ENCODE assay signal across 22 mouse cellular contexts in the genomic region with DNA sequence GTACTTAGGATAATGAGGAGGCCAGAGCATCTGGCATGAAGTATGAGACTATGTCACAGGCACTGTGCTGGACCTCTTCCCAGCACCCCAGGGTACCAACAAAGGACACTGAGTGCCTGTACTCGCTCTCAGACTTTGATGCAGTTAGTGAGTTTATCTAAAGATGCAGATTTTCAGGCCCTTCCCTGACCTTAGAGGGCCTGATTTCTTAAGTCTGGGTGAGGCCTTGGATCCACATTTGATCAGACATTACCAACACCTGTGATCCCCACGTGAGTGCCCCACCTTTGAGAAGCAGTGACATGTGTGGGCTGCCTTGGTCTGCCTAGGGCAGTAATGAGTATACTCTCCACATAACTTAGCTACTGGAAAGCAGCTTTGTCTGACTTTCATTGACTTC.
DNase-seq lines count a peak whose midpoint lies in the region; TF ChIP-seq lines count a peak whose summit lies in the region.
"Had no signal": no experiment of that assay in that cellular context is flagged by ENCODE, and none has a peak within 500 bp of the region (broad histone marks: within the 10 kb centered on the region; RNA-seq: fewer than 3 reads in every experiment).

No protein-coding gene starts in this region.

- TF ChIP-seq CTCF in kidney, adult 2 months (conservative IDR thresholded peaks at IDR 0.05; ENCODE audit: insufficient read depth, insufficient read length, low read depth, low read length), result no peak

- H3K27me3 ChIP-seq in kidney, adult 2 months (replicated peaks; ENCODE audit: control insufficient read depth, insufficient read depth, low read length), result no peaks in the 10 kb centered on the region
- H3K27me3 ChIP-seq: CH12.LX; embryonic facial prominence, embryonic 13.5 days; embryonic facial prominence, embryonic 15.5 days; forebrain, embryonic 12.5 days had no signal

- peak; percentile 10 for DNase-seq in kidney, adult 2 months
- no peak for DNase-seq in kidney, postnatal 25 days
- peak; percentile 12 for DNase-seq in ES-CJ7 (ENCODE audit: low read depth, low spot score)
- peak; percentile 51 for DNase-seq in ZHBTc4 (ENCODE audit: low read depth, low spot score)
- DNase-seq in cerebellum, adult 8-10 months, result no peak
- DNase-seq: adrenal gland, adult 2 months; adrenal gland, postnatal 10 days; adrenal gland, postnatal 25 days; B cell, adult 2 months; cerebellum, adult 11-12 months; cerebellum, adult 2 months; cerebellum, adult 9-11 months; cerebellum, postnatal 14 days; cerebellum, postnatal 36 days; embryo, embryonic 11 days; forebrain, postnatal 0 days had no signal

- 72% methylated on average over 2 of the region's 2 CpGs for WGBS in kidney, adult 2 months

- no peak for TF ChIP-seq POLR2A in kidney, adult 2 months (IDR thresholded peaks at IDR 0.05; ENCODE audit: low read depth, low read length)

- H3K36me3 ChIP-seq in kidney, adult 2 months (ENCODE audit: control insufficient read depth, insufficient read depth, low read length), result no peaks in the 10 kb centered on the region
- H3K36me3 ChIP-seq: embryonic facial prominence, embryonic 13.5 days; embryonic facial prominence, embryonic 15.5 days; forebrain, embryonic 10.5 days; forebrain, embryonic 12.5 days had no signal

- H3K4me3 ChIP-seq in kidney, adult 2 months (ENCODE audit: insufficient read depth, low read depth, low read length), result no peak overlapping the region
- H3K4me3 ChIP-seq: embryonic facial prominence, embryonic 13.5 days; embryonic facial prominence, embryonic 15.5 days; erythroblast, embryonic 14.5 days; forebrain, embryonic 10.5 days; forebrain, embryonic 12.5 days had no signal

- H3K27ac ChIP-seq in kidney, adult 2 months (ENCODE audit: insufficient read depth, low read depth, low read length), result no peak overlapping the region
- H3K27ac ChIP-seq: embryonic facial prominence, embryonic 13.5 days; embryonic facial prominence, embryonic 15.5 days; forebrain, embryonic 10.5 days; forebrain, embryonic 12.5 days had no signal

- peaks cover 15% of the 10 kb centered on the region for H3K4me1 ChIP-seq in kidney, adult 2 months (ENCODE audit: control insufficient read depth, insufficient read depth, low read length)
- H3K4me1 ChIP-seq: forebrain, embryonic 10.5 days; forebrain, embryonic 12.5 days had no signal

Comparison
In these comparisons a context has a peak if more than half of its experiments do, and no peak if none do; other contexts are left out.
1. DNase-seq: peak in kidney, adult 2 months (single experiment), ES-CJ7 (single experiment) and ZHBTc4 (single experiment); none in kidney, postnatal 25 days (0 of 2) and cerebellum, adult 8-10 months (single experiment).